Mouse (Mus musculus): ENCODE data around the gene Tec. TPM values are rescaled to one million over a fixed set of nuclear protein-coding genes. Genes with fewer than 3 reads are reported as not detected.
"Not testable (repeated sequence)": the region's sequence is repeated elsewhere in the genome, so short reads cannot be mapped to it uniquely, and the experiment has no call there.

The Tec gene
- total RNA-seq, 2 experiments from 2014 or later: 2.5 to 5.7 TPM

DNA sequence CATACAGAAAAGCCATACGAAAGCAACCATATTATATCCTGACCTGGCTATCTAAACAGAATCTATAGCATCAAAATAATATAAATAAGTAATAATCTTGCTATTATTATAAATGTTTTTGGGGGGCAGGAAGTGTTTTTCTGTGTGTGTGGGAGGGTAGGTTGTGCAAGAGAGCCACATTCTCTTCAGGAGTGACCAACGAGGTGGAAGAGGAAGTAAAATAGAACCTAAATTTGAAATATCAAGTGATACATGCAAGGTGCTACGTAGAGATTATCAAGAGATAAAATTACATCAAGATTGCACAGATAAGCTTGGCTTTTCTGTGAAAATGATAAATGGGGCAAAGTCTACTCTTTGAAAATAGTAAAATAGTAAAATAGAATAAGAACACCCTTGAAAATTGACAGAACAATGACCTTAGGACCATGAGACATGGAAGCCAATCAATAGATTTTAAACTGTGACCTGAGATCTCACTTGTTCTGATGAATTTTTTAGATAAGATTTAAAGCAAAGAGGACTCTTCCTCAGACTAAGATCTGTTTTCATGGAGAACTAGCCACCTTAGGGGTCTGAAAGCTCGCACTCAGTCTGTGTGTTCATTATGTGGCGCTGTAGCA lies 37.2 kb downstream of the Tec start:
- ATAC-seq (replicated peaks; ENCODE audit: low FRiP score, poor library complexity, severe bottlenecking): no peak

DNA sequence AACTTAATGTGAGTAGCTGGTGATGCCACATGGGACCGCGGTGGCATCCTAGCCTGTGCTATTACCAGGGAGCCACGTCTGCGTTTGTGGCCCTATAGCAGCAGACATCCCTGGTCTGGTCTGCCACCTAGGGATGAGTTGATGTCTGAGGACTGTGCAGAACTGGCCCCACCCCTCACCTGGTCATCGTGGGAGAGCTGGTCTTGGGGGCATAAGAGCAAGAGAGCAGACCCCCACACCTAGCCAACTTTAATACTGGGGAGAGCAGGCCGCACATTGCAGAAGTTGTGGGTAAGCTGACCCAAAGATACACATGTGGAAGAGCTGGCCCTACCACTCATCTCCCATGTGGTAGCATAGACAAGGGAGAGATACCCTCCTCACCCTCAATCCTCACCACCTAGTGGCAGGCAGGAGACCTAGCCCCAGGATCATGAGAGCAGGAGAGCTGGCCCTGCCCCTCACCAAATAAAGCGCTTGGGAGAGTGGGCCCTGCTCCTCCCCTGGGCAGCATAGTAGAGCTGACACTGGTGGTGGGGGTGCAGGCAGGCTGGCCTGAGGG lies 38.7 kb downstream of the Tec start:
- ATAC-seq (replicated peaks; ENCODE audit: low FRiP score, poor library complexity, severe bottlenecking): no peak

DNA sequence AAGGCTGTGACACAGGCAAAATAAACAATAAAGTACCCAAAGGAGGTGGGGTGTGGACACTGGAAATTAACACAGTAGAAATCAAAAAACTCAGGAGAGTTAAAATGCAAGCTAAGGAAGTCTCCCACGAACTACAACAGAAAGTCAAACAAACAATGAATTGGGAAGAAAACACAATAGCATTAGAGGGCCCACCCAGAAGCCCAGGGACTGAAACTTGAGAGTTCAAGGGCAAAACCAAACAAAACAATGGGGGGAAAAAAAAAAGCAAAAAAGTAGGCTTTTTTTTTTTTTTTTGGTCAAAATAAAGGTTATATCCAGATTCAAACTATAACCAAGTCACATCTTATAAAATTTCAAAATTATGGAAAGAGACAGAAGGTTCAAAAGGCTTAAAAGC lies 39.9 kb downstream of the Tec start:
- ATAC-seq (replicated peaks; ENCODE audit: low FRiP score, poor library complexity, severe bottlenecking): no peak

DNA sequence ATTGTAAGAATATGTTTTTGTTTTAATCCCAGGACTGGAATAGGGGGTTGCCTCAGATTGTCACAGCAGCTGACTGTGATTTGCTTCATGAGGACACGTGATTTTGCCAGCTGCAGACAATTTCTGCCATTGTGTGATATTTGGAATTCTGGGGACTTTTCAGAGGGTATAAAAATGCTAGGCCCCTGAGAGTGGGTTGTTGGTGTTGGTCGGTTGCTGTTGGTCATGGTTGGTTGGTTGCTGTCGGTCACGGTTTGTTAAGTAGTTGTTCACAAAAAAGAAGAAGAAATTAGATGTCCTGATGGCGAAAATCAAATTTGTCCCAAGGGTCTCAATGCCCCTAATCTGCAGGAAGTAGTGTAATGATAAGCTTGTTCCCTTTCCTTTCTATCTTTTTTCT lies 40.8 kb downstream of the Tec start:
- ATAC-seq (replicated peaks; ENCODE audit: low FRiP score, poor library complexity, severe bottlenecking): no peak

DNA sequence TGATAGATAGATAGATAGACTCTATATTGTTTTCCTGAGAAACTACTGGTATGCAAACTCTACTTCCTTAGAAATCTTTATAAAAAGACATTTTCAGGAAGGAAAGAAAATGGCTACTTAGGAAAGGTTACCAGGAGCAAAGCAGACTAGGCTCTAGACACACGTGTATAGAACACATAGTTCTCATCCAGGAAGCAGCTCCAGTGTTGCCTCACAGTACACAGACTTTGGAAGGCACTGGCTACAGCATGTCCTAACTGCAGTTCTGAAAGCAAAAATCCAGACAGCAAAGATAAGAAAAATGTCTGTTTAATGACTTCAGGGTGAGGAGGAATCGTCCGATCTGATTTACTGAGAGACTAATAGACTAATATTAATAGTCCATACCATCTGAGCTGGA lies 41.8 kb downstream of the Tec start:
- no peak for ATAC-seq (replicated peaks; ENCODE audit: low FRiP score, poor library complexity, severe bottlenecking)

DNA sequence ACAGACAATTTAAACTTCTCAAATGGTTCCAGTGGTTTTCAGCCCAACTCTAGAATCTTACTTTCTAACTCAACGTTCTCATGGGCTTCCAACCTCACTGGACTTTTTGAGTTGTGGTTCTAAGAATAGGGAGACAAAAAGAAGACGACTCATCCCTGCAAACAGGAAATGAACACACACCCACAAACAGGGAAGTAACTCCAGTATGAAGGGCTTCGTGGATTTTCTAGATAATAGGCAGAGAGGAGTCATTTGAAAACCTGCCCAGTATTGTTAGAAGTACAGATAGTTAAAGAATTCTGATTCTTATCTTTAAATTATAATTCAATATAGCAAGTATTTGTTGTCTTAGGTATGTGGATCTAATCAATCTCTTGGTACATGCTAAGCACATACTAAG lies 47.6 kb downstream of the Tec start:
- ATAC-seq (replicated peaks; ENCODE audit: low FRiP score, poor library complexity, severe bottlenecking): no peak

DNA sequence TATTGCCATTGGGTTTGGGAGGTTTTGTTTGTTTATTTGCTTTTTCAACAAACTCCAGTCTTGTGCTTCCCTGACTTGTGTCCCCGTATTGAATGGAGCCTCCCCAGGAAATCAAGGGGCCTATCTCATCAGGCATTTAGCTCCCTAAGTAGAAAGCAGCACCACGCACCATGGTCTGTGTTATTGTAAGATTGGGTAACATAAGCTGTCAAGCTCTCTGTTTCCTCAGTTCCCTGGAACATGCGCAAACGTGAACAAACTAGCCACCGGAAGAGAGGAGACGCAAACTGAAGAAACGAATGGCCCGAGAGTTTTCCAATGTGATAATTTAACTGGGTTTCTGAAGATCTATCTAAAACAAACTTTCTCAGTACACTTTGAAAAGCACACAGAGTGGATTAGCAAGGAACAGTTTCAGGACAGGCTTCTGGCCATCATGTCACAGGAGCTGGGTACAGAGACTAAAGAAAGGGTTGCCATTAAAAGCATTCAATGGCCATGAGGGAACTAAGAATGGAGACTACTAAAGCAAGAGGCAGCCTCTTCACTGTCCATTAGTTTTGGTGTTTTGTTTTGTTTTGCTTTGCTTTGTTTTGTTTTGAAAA lies 48.1 kb downstream of the Tec start:
- no peak for ATAC-seq (replicated peaks; ENCODE audit: low FRiP score, poor library complexity, severe bottlenecking)

DNA sequence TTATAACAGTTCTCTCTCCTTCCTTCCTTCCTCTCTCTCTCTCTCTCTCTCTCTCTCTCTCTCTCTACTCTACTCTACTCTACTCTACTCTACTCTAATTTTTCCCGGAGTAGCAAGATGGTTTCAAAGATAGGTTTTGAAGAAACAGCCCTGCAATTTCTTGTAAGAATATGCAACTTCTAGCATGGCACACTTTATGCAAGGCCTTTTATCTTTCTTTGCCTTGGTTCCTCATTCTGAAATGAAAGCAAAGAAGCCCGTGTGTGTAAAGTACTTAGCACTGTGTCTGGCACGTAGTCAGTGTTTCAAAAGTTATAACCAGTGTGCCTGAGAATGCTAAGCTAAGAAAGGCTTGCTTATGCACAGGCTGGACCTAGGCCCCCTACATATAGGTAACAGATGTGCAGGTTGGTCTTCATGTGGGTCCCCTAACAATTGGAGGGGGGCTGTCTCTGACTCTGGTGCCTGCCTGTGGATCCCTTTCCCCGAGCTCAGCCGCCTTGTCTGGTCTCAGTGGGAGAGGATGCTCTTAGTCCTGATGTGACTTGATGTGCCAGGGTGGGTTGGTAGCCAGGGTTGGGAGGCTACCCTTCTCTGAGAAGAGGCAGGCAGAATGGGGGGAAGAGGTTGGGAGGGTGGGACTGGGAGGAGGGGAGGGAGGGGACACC lies 49.6 kb downstream of the Tec start:
- no peak for ATAC-seq (replicated peaks; ENCODE audit: low FRiP score, poor library complexity, severe bottlenecking)

DNA sequence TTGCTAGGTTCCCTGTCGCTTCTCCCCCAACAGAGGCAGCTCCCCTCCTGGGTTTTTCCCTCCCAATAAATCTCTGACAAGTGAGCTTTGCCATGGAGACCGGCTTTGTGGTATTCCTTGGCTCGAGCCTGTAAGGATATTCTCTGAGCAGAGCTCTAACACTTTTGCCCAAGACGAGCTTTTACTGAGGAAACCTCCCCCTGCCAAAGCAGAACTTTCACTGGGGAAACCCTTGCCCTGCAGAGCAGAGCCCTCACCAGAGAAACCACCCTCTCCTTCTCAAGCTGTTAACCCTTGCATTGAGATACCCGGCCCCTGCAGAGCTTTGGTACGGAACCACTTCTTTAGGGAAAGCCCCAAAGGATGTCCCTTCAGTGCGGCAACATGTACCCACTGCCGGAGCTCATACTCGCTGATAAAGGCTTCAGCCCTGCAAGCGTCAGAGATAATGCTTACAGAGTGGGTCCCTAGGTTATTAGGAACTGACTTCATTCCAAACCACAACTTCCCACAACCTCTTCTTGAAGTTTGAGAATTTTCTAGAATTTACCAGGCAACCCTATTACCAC lies 50.7 kb downstream of the Tec start:
- no peak for ATAC-seq (replicated peaks; ENCODE audit: low FRiP score, poor library complexity, severe bottlenecking)

DNA sequence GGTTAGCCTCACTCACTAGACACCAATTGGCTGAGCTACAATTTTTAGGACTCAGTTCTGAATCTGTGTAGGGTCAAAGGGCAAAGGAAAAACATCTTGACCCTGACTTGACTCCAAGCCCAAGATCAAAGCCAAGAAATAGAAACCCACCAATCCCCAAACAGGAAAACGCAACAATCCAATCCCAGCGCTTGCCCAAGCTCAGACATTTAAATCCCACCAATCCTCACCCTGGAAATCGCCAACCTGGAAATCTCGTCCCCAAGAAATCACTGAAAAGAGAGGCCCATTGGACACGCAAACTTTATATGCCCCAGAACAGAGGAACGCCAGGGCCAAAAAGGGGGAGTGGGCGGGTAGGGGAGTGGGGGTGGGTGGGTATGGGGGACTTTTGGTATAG lies 51.3 kb downstream of the Tec start:
- ATAC-seq (replicated peaks; ENCODE audit: low FRiP score, poor library complexity, severe bottlenecking): not testable (repeated sequence)

DNA sequence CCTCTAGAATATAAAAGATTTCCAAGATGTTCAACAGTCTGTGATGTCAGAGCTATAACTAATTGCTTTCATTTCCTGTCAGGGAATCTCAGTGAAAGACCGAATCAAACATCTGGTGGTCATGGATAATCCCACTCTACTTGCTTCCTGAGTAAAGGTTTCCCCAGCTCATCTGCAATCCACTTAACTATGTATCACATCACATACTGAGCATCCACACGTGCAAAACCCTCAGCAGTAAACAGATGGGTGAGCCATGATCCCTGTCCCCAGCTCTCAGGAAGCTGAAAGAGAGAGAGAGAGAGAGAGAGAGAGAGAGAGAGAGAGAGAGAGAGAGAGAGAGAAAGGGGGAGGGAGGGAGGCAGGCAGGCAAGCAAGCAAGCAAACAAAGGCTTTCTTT lies 51.8 kb downstream of the Tec start:
- ATAC-seq (replicated peaks; ENCODE audit: low FRiP score, poor library complexity, severe bottlenecking): no peak

DNA sequence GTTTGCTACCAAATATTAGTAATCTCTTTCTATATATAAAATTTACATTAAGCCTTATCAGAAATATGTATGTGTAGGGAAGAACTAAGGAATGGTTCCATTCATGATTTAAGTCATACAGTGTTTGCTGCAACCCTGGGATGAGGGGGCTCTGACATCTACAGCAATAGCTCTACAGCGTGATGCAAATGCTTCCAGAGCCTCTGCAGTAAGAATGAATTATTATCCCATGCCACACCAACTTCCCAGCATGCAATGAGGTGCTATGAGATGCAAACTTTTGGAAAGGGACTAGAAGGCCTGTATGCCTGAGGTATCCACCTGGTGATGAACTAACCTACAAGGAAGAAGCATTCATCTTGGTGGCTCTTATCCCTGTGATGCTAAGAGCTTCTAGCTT lies 52.2 kb downstream of the Tec start:
- no peak for ATAC-seq (replicated peaks; ENCODE audit: low FRiP score, poor library complexity, severe bottlenecking)

DNA sequence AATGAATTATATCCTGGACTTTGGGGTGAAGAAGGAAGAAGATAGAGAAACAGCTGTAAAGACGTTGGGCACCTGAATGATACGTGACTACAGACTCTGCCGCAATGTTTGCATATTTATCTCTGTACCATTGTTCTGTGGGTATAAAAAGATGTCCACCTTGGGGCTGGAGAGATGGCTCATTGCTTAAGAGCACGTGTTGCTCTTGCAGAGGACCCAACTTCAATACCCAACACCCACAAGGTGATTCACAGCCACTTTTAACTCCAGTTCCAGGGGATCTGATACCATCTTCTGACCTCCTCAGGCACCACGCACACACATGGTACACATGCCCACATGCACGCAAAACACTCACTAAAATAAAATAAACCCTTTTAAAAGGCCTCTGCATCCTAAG lies 52.9 kb downstream of the Tec start:
- ATAC-seq (replicated peaks; ENCODE audit: low FRiP score, poor library complexity, severe bottlenecking): no peak

DNA sequence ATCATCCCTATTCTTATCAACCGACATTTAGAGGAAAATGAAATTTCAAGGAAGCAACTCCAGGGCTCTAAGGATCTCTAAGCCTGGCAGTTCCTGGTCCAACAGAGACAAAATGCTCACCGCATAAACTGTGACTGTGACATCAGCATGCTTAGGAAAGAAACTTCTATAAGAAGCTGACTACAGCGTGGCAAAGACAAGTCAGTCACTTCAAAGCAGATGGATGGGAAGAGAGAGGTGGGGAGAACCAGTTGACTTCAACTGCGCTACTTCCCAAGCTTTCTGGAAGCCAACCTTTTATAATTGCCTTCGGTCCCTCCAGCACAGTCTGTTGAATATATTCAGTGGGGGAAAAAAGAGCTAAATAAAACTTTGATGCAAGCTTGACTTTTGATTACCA lies 54.2 kb downstream of the Tec start:
- no peak for ATAC-seq (replicated peaks; ENCODE audit: low FRiP score, poor library complexity, severe bottlenecking)

DNA sequence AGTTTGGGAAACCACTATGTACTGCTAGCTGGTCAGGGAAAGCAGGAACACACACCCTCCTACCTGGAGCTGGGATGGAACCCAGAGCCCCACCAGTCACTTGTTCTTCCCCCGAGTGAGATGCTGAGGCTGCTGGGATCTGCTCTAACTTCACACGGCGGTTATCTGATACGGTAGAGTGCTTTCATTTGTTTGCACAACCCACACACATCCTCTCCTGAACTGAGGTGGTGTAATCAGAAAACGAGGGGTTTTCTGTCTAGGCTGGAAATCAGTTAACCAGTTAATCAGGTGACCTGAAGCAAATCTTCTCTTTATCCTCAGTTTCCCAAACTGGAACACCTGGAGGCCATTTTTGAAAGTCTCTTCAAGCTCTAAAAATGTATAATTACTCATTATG lies 55.4 kb downstream of the Tec start:
- no peak for ATAC-seq (replicated peaks; ENCODE audit: low FRiP score, poor library complexity, severe bottlenecking)

DNA sequence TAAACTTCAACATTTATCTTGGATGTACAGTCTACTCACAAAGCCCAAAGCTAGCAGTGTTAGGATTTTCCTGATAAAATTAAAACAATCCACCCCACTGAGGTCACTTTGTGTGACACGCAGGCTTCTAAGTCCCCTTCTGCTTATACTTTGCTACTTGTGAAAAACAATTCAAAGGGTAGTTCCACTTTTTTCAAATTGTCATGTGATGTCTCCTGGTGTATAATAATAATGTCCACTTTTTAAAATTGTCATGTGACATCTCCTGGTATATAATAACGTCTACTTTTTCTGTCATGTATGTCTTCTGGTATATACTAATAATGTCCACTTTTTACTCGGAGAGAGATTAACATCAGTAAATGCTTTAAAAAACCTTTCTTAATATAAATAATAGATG lies 56.0 kb downstream of the Tec start:
- ATAC-seq (replicated peaks; ENCODE audit: low FRiP score, poor library complexity, severe bottlenecking): no peak

DNA sequence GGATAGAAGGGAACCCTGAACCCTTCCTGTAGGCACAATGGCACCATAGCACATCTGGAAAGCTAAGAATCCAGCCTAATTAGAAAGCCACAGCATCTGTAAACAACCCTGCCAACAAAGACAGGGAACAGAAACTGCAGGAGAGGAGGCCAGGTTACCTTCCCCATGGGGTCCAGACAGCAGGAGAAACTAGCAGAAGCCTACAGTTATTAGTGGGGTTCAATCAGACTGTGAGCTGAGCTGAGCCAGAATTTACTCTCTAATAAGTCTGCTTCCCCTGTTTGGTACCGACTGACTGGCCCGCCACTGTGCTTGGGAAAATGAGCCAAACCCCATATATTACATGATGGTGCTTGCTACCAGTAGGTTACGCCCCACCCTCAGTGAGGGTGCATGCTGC lies 56.9 kb downstream of the Tec start:
- ATAC-seq (replicated peaks; ENCODE audit: low FRiP score, poor library complexity, severe bottlenecking): no peak

DNA sequence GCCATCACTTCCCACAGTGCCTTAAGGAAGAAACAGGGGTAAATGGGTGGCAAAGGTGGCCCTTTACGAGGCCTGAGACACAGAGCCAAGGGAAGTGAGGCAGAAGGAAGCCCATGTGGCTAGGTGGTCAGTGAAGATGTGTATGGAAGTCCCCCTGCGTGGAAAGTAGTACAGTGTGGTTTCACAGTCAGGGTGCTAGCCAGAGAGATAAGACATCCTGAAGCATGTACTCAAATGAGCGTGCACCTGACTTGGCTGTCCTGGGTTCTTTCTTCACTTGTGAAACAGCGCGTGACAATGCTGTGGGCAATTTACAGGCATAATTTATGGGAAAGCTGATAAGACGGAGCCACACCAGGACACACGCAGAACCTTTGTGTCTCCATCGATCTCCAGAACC lies 57.3 kb downstream of the Tec start:
- ATAC-seq (replicated peaks; ENCODE audit: low FRiP score, poor library complexity, severe bottlenecking): no peak

DNA sequence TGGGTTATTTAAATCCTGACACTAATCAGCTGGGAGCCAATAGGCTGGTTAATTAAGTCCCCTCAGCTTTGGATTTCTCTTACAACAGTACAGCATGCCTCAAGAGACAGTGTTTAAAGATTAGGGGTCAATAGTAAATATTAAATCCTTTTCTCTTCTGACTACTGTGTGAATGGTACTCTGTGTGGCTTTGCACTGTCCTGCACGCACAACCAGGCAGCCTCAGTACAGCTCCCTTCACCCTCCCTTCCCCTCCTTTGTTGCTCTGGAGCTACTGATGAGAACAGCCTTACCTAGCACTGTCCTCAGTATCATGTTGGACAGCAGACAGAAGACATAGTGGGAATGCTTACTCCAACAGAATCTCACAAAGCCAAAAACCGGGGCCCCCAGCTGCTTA lies 58.8 kb downstream of the Tec start:
- ATAC-seq (replicated peaks; ENCODE audit: low FRiP score, poor library complexity, severe bottlenecking): no peak

DNA sequence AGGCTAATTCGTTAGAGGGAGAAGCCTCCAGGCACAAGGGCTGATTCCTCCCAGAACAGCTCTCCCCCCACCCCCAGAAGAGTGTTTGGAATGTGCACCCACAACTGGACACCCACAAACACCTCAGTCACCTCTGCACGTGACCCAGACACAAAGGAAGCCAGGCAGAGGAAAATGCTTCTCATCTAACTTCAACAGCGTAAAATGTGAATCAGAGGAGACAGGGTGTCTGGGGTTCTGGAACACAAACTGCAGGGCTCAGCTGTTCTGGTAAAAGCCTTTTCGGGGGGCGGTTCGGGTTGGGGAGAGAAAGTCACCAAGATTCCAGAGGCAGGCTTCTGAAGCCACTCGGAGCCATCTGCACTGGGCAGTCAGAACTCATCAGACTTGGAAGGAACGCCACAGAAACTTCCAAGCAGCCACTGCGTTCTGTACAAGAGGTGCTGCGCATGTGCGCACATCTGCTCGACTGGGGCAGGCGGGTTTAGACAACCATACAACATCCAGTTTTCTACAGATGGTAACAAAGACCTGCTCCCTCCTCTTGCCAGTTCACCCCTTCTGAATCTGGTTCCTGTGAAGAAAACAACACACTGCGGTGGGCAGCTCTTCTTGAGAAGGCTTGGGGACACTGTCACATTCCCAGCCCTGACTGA lies 59.7 kb downstream of the Tec start:
- no peak for ATAC-seq (replicated peaks; ENCODE audit: low FRiP score, poor library complexity, severe bottlenecking)

DNA sequence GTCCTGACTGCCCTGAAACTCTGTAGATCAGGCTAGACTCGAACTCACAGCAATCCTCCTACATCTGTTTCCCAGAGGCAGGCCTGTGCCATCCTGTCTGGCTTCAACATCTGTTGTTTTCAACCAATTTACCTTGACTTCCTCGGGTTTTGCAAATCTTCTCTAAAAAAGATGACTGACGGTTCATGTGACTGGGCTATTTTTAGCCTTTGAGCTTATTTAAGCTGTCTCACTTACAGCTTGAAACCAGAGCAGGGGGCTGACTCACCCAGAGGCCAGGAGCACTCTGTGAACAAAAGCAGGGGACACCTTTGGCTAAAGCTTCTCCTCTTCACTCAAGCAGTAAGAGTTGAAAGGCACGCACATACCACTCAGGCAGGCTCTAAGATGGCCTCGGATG lies 65.4 kb downstream of the Tec start:
- no peak for ATAC-seq (replicated peaks; ENCODE audit: low FRiP score, poor library complexity, severe bottlenecking)

Measured in erythroid progenitor cell, adult 5-6 weeks (primary cell).